Mouse (Mus musculus) heart, postnatal 4 days (tissue): ENCODE measurements around the gene Fbxw17. TPM values are rescaled to one million over a fixed set of nuclear protein-coding genes. Genes with fewer than 3 reads are reported as not detected.
"Not testable (repeated sequence)": the region's sequence is repeated elsewhere in the genome, so short reads cannot be mapped to it uniquely, and the experiment has no call there.

Experiments used
- DNase-seq: peaks from one replicate; pipeline ENCODE4 v3.0.0; 2021
- total RNA-seq, 2 experiments: library from RNA; stranded (reverse); gene quantifications; 2 replicates each; pipeline ENCODE4 v1.2.3; 2021

The Fbxw17 gene
- 10 to 100 TPM; 11.7 to 16.2 TPM for total RNA-seq

DNA sequence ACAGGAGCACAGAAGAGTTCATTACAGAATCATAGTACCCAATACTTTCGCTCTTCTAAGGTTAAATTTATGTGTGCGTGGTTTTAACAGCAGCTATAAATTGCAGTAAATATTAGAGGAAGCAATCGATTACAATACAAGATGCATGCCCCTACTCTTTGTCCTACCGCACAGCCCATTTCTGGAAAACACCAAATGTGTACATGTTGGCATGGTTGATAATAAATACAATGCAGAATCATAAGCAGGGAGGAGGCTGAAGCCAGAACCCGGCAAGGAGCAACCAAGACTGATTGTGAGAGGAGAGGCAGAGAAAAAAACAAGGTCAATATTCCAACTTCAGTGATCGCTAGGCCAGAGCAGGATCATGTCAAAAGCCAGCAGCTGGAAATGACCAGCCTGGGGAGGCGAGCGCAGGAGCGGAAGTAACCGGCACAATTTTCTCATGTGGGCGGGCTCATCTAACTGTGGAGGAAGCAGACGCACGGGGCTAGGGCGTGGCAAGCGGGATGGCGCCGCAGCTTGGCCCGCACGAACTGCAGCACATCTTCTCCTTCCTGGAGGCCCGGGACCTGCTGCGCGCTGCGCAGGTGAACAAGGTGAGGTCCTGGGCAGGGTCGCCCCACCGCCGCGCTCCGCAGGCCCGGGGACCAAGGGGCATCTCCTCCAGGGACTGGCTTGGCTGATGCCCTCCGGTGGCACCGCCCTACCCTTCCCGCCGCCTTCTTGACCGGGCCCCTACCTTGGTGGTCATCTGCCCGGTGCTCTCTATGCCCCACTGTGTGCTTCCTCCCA is at the start of gene Fbxw17:
Gene Fbxw17 (plus strand): TSS at position 476 of the 795 bp plus-strand sequence.
- peak; percentile 80 for DNase-seq

DNA sequence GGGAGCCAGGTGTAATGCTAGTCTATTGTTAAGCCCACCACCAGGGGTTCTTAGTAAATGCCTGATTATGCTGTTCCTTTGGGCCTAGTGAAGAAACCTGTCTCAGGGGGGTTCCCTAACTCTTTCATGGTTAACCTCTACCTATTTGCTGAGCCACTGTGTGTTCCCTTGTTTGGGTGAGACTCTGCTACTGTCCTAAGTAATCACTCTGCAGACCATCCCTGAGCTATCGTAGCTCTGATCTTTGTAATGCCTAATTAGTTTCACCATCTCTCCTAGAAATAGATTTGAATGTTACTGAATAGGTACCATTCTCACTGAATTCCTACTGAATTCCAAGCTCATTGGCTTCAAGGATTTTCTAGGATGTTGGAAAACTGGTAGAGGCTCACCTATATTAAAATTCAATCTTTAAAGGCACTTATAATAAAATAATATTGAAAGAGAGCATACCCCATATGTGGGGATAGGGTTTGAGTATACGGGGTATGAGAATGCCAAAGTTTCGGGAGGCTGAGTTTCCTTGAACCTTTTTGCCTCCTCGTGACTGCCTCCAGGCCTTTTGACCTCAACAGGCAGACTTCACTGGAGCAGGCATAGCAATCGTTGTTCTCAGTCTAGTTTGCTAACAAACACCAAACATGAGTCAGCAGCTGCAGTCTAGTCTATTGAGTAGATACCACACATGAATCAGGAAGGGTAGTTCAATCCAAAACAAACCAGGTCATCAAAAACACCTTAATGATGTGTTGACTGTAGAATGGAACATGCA is 44.5 kb upstream of the Fbxw17 start:
- DNase-seq = not testable (repeated sequence)

DNA sequence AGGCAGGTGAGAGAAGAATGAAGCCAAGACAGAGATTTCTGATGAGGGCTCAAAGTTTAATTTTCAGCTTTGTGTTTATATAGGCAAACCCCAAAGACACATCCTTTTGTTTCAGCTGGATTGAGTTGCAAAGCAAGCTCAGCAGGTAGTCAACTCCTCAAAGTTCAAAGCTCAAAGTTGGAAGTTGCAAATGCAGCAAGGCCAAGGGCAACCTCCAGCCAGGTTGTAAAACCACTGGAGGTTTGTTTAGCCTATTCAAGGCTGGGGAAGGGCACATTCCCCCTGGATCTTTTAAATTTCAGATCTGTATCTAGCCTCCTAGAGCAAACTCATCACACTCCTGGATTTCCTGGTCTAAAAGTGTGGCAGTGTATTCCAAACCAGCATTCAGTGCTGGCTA is 28.5 kb upstream of the Fbxw17 start:
- not testable (repeated sequence) for DNase-seq

DNA sequence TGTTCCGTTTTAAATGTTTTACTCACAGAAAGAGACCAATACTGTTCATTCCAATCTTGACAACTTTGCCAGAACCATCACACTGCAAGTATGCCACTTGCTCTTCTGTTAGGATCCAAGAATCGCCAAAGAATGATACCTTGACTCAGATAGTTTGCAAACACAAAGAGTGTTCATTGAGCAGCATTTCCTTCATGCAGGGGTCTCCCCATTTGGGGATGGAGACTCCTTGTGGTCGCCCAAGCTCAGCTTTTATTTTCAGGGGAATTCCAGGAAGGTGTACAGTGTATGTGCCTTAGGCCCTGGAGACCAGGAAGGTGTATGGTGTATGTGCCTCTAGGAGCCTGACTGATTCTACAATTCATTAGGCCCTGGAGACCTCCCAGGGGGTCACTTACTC is 757 bp downstream of the Fbxw17 start:
- DNase-seq = no peak

DNA sequence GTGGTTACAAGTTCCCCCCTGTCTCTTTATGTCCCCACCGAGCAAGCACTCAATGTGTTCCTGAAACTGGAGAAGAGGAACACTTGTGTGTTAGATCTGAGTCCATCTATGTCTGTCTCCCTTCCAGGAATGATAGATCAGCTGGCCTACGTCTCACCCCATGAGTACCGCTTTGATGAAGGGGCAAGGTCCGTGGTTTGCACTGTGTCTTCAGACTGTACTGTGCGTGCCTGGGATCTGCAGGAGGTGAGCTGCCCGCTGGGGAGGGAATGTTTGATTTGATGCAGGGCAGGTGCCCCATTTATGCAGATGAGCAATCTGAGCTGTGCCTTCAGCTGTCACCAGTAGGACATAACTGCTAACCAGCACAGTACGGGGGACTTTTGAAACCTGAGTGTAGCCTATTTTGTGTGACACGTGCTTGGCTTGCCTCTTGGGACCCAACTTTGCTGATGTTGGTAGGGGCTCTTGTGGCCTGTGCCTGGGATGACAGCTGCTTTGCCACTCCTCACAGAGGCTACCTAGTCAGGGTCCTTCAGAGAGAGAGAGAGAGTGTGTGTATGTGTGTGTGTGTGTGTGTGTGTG is 6.1 kb downstream of the Fbxw17 start:
- no peak for DNase-seq

DNA sequence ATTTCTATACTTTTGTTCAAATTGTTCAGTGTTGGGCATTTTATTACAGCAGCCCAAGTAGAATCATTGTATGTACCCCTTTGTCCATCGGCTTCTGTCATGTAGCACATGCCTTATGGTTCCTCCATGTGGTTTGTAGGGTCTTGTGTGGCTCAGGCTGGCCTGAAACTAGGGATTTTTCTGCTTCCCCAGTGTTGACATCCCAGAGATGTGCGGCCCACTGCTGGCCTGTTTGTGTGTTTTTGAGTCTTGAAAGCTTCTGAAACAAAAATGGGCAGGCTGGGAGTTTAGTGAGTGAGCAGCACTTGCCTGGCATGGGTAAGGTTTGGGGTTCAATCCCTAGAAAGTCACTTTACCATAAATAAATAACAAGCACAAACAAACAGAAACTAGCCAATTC is 6.9 kb downstream of the Fbxw17 start:
- DNase-seq = no peak

DNA sequence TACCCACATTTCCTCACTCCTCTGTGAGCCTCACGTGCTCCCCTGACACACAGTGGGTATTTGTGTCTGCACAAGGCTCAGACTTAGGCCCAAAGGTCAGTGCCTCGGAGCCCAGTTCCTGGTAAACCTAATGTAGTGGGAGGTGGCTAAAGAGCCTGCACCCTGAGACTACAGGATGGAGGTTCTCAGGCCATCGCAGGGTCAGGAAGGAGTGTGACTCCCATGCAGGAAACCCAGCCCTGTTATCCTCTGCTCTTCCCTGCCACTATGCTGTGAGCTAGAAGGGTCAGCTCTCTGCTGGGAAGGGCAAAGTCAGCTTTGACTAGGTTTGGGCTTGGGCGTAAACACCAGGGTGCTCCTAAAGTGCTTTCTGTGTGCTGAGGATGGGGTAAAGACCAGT is 9.0 kb downstream of the Fbxw17 start:
- no peak for DNase-seq

DNA sequence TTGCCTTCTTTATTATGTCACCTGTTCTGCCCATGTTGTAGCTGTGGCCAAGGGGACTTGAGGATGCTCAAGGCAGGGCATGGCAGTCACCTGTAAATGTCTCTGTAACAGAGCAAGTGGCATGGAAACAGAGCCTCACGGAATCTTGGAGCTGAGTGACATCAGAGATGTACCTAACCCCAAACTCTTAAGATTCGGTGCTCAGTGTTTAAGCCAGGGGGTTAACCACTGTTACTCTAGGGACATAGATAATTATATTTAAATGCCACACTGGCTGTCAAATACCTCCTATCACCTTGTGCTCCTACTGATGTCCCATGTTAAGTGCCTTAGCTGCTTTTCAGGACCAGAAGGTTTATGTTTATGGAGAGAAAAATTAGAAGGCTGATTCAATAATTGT is 26.1 kb downstream of the Fbxw17 start, which contains the start of gene Gm47429:
Gene Gm47429 (minus strand): TSS at position 101 of the 400 bp plus-strand sequence.
- DNase-seq = no peak

DNA sequence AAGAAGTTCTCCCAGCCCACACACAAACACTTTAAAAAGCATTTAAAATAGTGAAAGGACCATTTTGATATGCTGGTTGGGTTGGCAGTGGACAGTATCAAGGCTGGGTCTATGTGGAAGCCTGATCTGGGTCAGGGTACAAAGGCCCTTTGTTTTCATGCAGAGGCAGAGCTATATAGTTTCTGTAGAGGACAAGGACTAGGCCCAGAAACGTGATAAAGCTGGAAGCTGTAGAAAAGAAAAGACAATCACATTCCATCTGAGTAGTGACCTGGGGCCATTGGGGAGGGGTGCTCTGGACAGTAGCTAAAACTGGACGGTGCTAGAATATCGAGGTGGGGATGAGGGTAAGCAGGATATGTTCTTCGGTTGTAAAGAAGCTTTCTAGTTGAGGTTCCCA is 27.6 kb downstream of the Fbxw17 start:
- DNase-seq = no peak

DNA sequence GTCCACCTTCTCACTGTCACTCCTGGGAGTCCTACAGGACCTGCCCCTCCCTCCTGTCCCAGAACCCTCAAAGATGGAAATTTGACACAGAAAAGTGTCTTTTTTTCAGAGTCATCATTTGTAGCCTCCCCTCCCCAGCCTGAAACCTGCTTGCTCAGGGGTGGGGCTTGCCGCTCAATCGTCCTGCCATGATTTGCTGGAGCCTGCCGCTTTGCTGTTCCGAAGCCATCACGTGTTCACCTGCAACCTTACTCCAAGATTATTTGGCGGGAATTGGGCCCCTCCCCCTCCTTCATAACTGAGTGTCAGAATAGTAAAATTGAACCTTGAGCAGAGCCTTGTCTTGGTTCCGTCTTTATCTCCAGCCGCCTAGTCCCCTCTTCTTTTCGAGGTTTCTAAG is 34.6 kb downstream of the Fbxw17 start:
- DNase-seq = not testable (repeated sequence)

DNA sequence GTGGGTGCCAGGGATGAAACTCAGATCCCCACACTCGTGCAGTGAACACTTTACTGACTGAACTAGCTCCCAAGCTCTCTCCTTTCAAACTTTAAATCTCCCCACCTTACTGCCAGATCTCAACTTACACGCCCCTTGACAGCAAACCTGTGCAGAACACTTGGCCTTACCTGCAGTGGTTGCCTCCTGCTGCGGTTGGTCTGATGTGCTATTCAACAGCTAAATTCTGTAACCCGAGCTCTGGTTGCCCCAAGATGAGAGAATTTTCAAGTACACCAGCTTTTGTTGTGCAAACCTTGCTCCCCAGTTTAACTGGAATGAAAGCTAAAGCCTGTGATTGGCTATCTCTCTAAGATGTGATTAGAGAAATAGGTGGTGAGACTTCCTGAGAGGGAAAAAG is 35.8 kb downstream of the Fbxw17 start:
- DNase-seq = no peak

DNA sequence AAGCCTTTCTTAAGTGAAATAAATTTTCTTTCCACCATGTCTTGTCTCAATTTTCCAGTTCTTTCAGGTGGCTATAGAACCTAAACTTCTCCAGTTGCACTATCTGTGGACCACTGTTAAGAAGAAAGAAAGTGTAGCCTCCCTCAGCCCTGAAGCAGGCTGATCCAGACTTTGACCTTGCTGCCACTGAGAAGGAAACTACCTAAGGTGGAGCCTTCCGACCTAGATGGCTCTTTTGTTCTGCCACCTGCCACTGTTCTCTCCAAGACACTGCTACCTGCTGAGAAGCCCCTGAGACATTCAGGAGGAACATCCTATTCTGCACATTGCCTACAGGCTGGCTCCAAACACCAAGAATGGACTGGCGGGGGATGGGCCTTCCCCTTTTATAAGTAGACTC is 42.8 kb downstream of the Fbxw17 start:
- DNase-seq = not testable (repeated sequence)

DNA sequence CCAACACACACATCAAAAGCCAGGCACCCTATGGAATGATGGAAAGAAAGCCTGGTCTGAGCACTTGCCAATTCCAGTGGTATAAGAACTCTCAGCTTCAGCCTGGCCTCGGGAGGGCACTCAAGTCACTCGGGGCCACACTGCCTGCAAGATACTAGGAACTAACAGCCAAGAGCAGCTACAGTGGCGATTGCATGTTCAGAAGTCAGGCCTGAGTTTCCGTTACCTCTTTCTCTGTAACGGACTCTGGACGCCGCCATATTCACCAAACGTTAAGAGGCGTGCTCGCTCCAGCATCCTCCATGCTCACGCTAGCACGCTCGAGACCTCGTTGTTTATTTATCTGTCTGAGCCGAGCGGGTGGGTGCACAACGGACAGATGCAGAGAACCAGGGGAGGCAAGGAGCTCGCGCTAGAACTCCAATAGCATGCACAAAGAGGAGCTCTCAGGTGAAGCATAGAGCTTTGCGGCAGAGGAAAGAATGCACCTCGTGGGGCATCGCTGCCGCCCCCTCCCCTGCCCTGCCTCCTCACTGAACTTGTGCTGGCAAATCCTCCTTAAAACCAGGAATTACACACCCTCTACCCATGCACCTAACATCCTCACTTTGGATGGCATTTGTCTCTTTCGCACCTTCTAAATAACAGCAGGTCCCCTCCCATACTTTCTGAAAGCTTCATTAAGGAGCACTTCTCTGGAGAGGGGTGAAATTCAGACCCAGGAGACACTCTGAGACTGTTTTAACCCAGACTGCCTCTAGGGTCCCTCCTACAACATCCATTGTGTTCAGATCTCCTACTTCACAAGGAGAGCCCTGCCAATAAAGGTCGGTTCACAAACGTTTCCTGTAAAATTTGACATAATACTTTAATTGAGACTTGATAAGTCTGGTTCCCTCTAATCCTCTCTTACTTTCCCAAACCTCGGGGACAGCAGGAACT is 47.2 kb downstream of the Fbxw17 start:
- no peak for DNase-seq

DNA sequence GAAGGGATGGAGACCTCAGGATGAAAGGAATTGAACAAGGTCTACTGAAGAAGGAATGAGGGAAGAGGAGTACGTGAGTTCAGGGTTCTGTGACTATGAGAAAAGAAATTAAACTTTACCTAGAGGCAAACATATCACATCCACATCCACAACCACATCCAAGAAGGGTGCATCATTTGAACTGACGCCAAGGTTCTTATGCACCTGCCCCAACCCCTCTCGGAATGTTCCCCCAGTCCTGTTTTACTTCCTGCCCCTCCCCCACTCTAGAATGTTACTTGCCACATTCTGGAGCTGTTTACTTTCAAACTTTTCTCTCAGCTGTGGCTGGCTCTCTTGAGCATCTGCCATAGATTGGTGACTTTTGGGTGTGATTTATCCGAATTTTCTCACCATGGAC is 49.3 kb downstream of the Fbxw17 start, which contains the start of gene Nutm2:
Gene Nutm2 (plus strand): TSS at position 301 of the 400 bp plus-strand sequence.
- no peak for DNase-seq

Other genes with a start within 250 kb of the Fbxw17 start
- not detected for gene Gm906, start 167.6 kb upstream of the Fbxw17 start, total RNA-seq
- gene Gm47429, start 26.0 kb downstream of the Fbxw17 start, total RNA-seq = not detected
- gene Nutm2, start 49.4 kb downstream of the Fbxw17 start, total RNA-seq = not detected
- not detected for gene Gm904, start 225.4 kb downstream of the Fbxw17 start, total RNA-seq